Mouse (Mus musculus) yolk sac, embryonic 10.5 days (tissue): Measurements from ENCODE around the gene Evi5l.

Experiments
- DNase-seq: peaks from one replicate; pipeline ENCODE4 v3.0.0-alpha.2; 2017; ENCODE audit warnings: low spot score

The Evi5l gene

GRCm38 (mm10) chr8:4165852-4166751 lies at the start of gene Evi5l:
Evi5l (plus strand) TSS chr8:4166567.
- DNase-seq: peak; percentile 99

GRCm38 (mm10) chr8:4133798-4134197 lies 32.6 kb upstream of the Evi5l start, which contains the start of gene Cd209g:
Cd209g (plus strand) TSS chr8:4134098.
- no peak for DNase-seq

- peak; percentile 48 for DNase-seq
Measured at GRCm38 (mm10) chr8:4139660-4140646, 26.4 kb upstream of the Evi5l start.

GRCm38 (mm10) chr8:4141721-4142120 lies 24.6 kb upstream of the Evi5l start:
- DNase-seq: no peak

GRCm38 (mm10) chr8:4147272-4147671 lies 19.1 kb upstream of the Evi5l start:
- no peak for DNase-seq

GRCm38 (mm10) chr8:4154878-4155277 lies 11.5 kb upstream of the Evi5l start:
- no peak for DNase-seq

GRCm38 (mm10) chr8:4162786-4163185 lies 3.6 kb upstream of the Evi5l start:
- DNase-seq: no peak

- no peak for DNase-seq
Measured at GRCm38 (mm10) chr8:4165176-4165851, 1.1 kb upstream of the Evi5l start.

- no peak for DNase-seq
Measured at GRCm38 (mm10) chr8:4166881-4167525, 636 bp downstream of the Evi5l start.

- DNase-seq: no peak
Measured at GRCm38 (mm10) chr8:4167918-4168317, 1.6 kb downstream of the Evi5l start.

GRCm38 (mm10) chr8:4172486-4172885 lies 6.1 kb downstream of the Evi5l start:
- DNase-seq: no peak

- no peak for DNase-seq
Measured at GRCm38 (mm10) chr8:4174018-4174417, 7.7 kb downstream of the Evi5l start.

GRCm38 (mm10) chr8:4183409-4183808 lies 17.0 kb downstream of the Evi5l start:
- no peak for DNase-seq

- DNase-seq: no peak
Measured at GRCm38 (mm10) chr8:4186151-4186550, 19.8 kb downstream of the Evi5l start.

GRCm38 (mm10) chr8:4188605-4189004 lies 22.2 kb downstream of the Evi5l start:
- DNase-seq: no peak

GRCm38 (mm10) chr8:4189031-4189722 lies 22.8 kb downstream of the Evi5l start:
- DNase-seq: no peak

GRCm38 (mm10) chr8:4192305-4192704 lies 25.9 kb downstream of the Evi5l start:
- DNase-seq: no peak

- DNase-seq: peak; percentile 76
Measured at GRCm38 (mm10) chr8:4192807-4193587, 26.6 kb downstream of the Evi5l start.

GRCm38 (mm10) chr8:4193588-4193894 lies 27.2 kb downstream of the Evi5l start:
- no peak for DNase-seq

- no peak for DNase-seq
Measured at GRCm38 (mm10) chr8:4201321-4201720, 35.0 kb downstream of the Evi5l start.
